Mouse (Mus musculus): Measurements from ENCODE around the gene Pla2g2d. TPM values are rescaled to one million over a fixed set of nuclear protein-coding genes. Genes with fewer than 3 reads are reported as not detected.

Pla2g2d gene
- polyA plus RNA-seq, 1 experiment from 2014 or later, result 0.22 TPM

Other genes starting within 250 kb of the Pla2g2d start
- 0.03 TPM in 1 of 2 replicates, not detected in the other for gene Vwa5b1, start 139.9 kb upstream of the Pla2g2d start, polyA plus RNA-seq (2015; fragmentation: Nextera tagmentation; extraction: Ambion mirVana)
- gene Pla2g2c, start 50.9 kb upstream of the Pla2g2d start, polyA plus RNA-seq (2015; fragmentation: Nextera tagmentation; extraction: Ambion mirVana), result 0.21 and 0.69 TPM in 2 replicates
- 0.58 and 0.65 TPM in 2 replicates for gene Ubxn10, start 38.6 kb upstream of the Pla2g2d start, polyA plus RNA-seq (2015; fragmentation: Nextera tagmentation; extraction: Ambion mirVana)
- 1.1 and 1.5 TPM in 2 replicates for gene Pla2g2f, start 18.1 kb upstream of the Pla2g2d start, polyA plus RNA-seq (2015; fragmentation: Nextera tagmentation; extraction: Ambion mirVana)
- 0.53 and 0.65 TPM in 2 replicates for gene Pla2g5, start 87.7 kb downstream of the Pla2g2d start, polyA plus RNA-seq (2015; fragmentation: Nextera tagmentation; extraction: Ambion mirVana)
- gene Gm13030, start 98.2 kb downstream of the Pla2g2d start, polyA plus RNA-seq (2015; fragmentation: Nextera tagmentation; extraction: Ambion mirVana), result not detected in 2 replicates
- gene Pla2g2e, start 102.2 kb downstream of the Pla2g2d start, polyA plus RNA-seq (2015; fragmentation: Nextera tagmentation; extraction: Ambion mirVana), result not detected in 2 replicates
- gene Otud3, start 138.2 kb downstream of the Pla2g2d start, polyA plus RNA-seq (2015; fragmentation: Nextera tagmentation; extraction: Ambion mirVana), result 2.7 and 2.8 TPM in 2 replicates
- gene Rnf186, start 191.4 kb downstream of the Pla2g2d start, polyA plus RNA-seq (2015; fragmentation: Nextera tagmentation; extraction: Ambion mirVana), result not detected in 2 replicates
- 3.3 and 3.4 TPM in 2 replicates for gene Tmco4, start 197.2 kb downstream of the Pla2g2d start, polyA plus RNA-seq (2015; fragmentation: Nextera tagmentation; extraction: Ambion mirVana)